Mouse (Mus musculus): ENCODE results near the gene Hoxb4.

Hoxb4 gene

GRCm38 (mm10) chr11:96334998-96335397 lies 16.9 kb downstream of the Hoxb4 start:
- no peak for DNase-seq (ENCODE audit: low spot score)

- DNase-seq (ENCODE audit: low spot score): no peak
These were observed 18.5 kb downstream of the Hoxb4 start for GRCm38 (mm10) chr11:96336597-96336996.

- DNase-seq (ENCODE audit: low spot score): no peak
These were observed 19.0 kb downstream of the Hoxb4 start for GRCm38 (mm10) chr11:96337026-96337425.

GRCm38 (mm10) chr11:96338957-96339855 lies 21.1 kb downstream of the Hoxb4 start:
- no peak for DNase-seq (ENCODE audit: low spot score)

- DNase-seq (ENCODE audit: low spot score): no peak
These were observed 22.8 kb downstream of the Hoxb4 start for GRCm38 (mm10) chr11:96340698-96341365.

GRCm38 (mm10) chr11:96341701-96342575 lies 23.9 kb downstream of the Hoxb4 start:
- DNase-seq (ENCODE audit: low spot score): no peak

GRCm38 (mm10) chr11:96342576-96342930 lies 24.5 kb downstream of the Hoxb4 start:
- no peak for DNase-seq (ENCODE audit: low spot score)

GRCm38 (mm10) chr11:96343206-96343745 lies 25.2 kb downstream of the Hoxb4 start:
- no peak for DNase-seq (ENCODE audit: low spot score)

GRCm38 (mm10) chr11:96344061-96344877 lies 26.2 kb downstream of the Hoxb4 start:
- DNase-seq (ENCODE audit: low spot score): no peak

GRCm38 (mm10) chr11:96344878-96345159 lies 26.8 kb downstream of the Hoxb4 start:
- DNase-seq (ENCODE audit: low spot score): no peak

GRCm38 (mm10) chr11:96345220-96345892 lies 27.3 kb downstream of the Hoxb4 start:
- DNase-seq (ENCODE audit: low spot score): no peak

GRCm38 (mm10) chr11:96345893-96346806 lies 28.1 kb downstream of the Hoxb4 start:
- no peak for DNase-seq (ENCODE audit: low spot score)

GRCm38 (mm10) chr11:96346916-96347520 lies 29.0 kb downstream of the Hoxb4 start:
- DNase-seq (ENCODE audit: low spot score): no peak

- DNase-seq (ENCODE audit: low spot score): no peak
These were observed 29.6 kb downstream of the Hoxb4 start for GRCm38 (mm10) chr11:96347717-96348116.

- DNase-seq (ENCODE audit: low spot score): no peak
These were observed 30.3 kb downstream of the Hoxb4 start for GRCm38 (mm10) chr11:96348141-96348928.

- no peak for DNase-seq (ENCODE audit: low spot score)
These were observed 30.9 kb downstream of the Hoxb4 start for GRCm38 (mm10) chr11:96348988-96349387.

- DNase-seq (ENCODE audit: low spot score): no peak
These were observed 31.6 kb downstream of the Hoxb4 start for GRCm38 (mm10) chr11:96349491-96350340.

GRCm38 (mm10) chr11:96350341-96350624 lies 32.2 kb downstream of the Hoxb4 start, which contains the start of gene Hoxb2:
TSS of gene Hoxb2 (plus strand) at chr11:96350525.
- DNase-seq (ENCODE audit: low spot score): no peak
